ENCODE assay signal across 16 mouse cellular contexts in the genomic region with DNA sequence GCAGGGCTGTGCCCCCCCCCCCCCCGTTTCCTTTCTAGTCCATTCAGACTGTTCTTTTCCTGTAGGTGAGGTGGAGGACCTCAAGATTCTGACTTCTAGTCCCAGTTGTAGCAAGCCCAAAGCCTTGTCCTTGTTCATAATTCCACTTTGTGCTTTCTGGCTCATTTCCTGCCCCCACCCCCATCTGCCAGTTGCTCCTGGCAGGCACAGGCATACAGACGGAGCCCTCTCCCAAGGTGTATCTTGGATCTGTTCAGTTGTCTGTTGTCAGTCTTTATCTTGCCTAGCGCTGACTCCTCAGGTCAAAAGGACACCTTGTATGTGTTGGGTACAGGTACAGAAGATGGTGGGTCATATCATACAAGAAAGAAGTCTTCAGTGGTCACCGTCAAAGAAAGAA.
"Had no signal": no experiment of that assay in that cellular context is flagged by ENCODE, and none has a peak within 500 bp of the region (broad histone marks: within the 10 kb centered on the region; RNA-seq: fewer than 3 reads in every experiment).

No protein-coding gene starts in this region.

- DNase-seq: cerebellum, adult 9-10 months; cerebellum, adult 9-11 months; cerebellum, postnatal 36 days; embryo, embryonic 11 days; forebrain, postnatal 0 days; gastrocnemius, postnatal 10 days; gastrocnemius, postnatal 14 days; gastrocnemius, postnatal 25 days; gastrocnemius, postnatal 36 days; heart, adult 11 months; heart, adult 18-20 months; heart, adult 2 months had no signal

- ATAC-seq: forebrain, embryonic 13.5 days; forebrain, embryonic 14.5 days; forebrain, embryonic 15.5 days; forebrain, embryonic 16.5 days; forebrain, postnatal 0 days had no signal
